Mouse (Mus musculus): ENCODE data around the gene Hoxd12. TPM values are rescaled to one million over a fixed set of nuclear protein-coding genes. Genes with fewer than 3 reads are reported as not detected.

The Hoxd12 gene
- polyA plus RNA-seq, 1 experiment from 2014 or later, result not detected

GRCm38 (mm10) chr2:74726551-74726950 lies 51.7 kb downstream of the Hoxd12 start, which contains the start of gene Gm28230:
Gene Gm28230, plus strand, starts transcription at chr2:74726728.
- ATAC-seq (replicated peaks), result no peak
- no peak within 1 kb of the TSS for H3K4me3 ChIP-seq
- WGBS, result 3% methylated on average over 5 of the region's 5 CpGs

GRCm38 (mm10) chr2:74726973-74727639 lies 52.3 kb downstream of the Hoxd12 start:
- H3K27ac ChIP-seq, result no peak overlapping the region
- under 1% methylated on average over 43 of the region's 43 CpGs for WGBS
- no peak overlapping the region for H3K4me3 ChIP-seq
- H3K36me3 ChIP-seq (replicated peaks), result no peaks in the 10 kb centered on the region
- H3K4me2 ChIP-seq, result peak overlapping the region; percentile 6; the same call in 1 of the 2 replicates
- peaks cover 96% of the 10 kb centered on the region for H3K27me3 ChIP-seq (replicated peaks)
- H3K9ac ChIP-seq, result no peak overlapping the region
- H3K9me3 ChIP-seq, result no peaks in the 10 kb centered on the region
- 0 out of 2 replicates have a peak, but pooled peaks cover 3% of the 10 kb centered on the region for H3K4me1 ChIP-seq
- ATAC-seq (replicated peaks), result no peak

More at GRCm38 (mm10) chr2:74726551-74726950, 51.7 kb downstream of the Hoxd12 start, which contains the start of gene Gm28230:
- Histone ChIP-seq H3K9ac (no peak within 1 kb of the TSS), H3K9me3 (no peaks in the 10 kb centered on the region), H3K27me3 (replicated peaks) (peaks cover 96% of the 10 kb centered on the region), H3K4me2 (peak within 1 kb of the TSS; percentile 6; the same call in 1 of the 2 replicates), H3K4me1 (0 out of 2 replicates have a peak, but pooled peaks cover 3% of the 10 kb centered on the region), H3K36me3 (replicated peaks) (no peaks in the 10 kb centered on the region), H3K27ac (no peak within 1 kb of the TSS)

MicroRNAs encoded within 50 kb of the gene (microRNA counts, 519-probe panel; counts per million panel counts)
- microRNA mmu-miR-10b, result 1,122 counts per million, percentile 2 among the panel's probes with 10 or more counts

Small RNA genes within 50 kb of the gene (microRNA-seq; reads per million reads assigned to microRNA genes)
- gene Gm44463 (not detected), gene Mir10b (563 reads per million, percentile 74 among the genes with 10 or more reads in this experiment)

Other genes with a start within 250 kb of the Hoxd12 start
- 43.4 and 49.4 TPM in 2 replicates for gene Lnpk, start 95.6 kb upstream of the Hoxd12 start, polyA plus RNA-seq (2015; fragmentation: Nextera tagmentation; extraction: Ambion mirVana)
- gene Evx2, start 15.5 kb upstream of the Hoxd12 start, polyA plus RNA-seq (2015; fragmentation: Nextera tagmentation; extraction: Ambion mirVana), result 0.31 and 0.52 TPM in 2 replicates
- 0.06 TPM in 1 of 2 replicates, not detected in the other for gene Hoxd13, start 6.7 kb upstream of the Hoxd12 start, polyA plus RNA-seq (2015; fragmentation: Nextera tagmentation; extraction: Ambion mirVana)
- not detected in 2 replicates for gene Hoxd11, start 4.5 kb downstream of the Hoxd12 start, polyA plus RNA-seq (2015; fragmentation: Nextera tagmentation; extraction: Ambion mirVana)
- not detected in 2 replicates for gene Hoxd10, start 16.9 kb downstream of the Hoxd12 start, polyA plus RNA-seq (2015; fragmentation: Nextera tagmentation; extraction: Ambion mirVana)
- not detected in 2 replicates for gene Hoxd9, start 22.7 kb downstream of the Hoxd12 start, polyA plus RNA-seq (2015; fragmentation: Nextera tagmentation; extraction: Ambion mirVana)
- 0.08 and 0.10 TPM in 2 replicates for gene Hoxd8, start 29.6 kb downstream of the Hoxd12 start, polyA plus RNA-seq (2015; fragmentation: Nextera tagmentation; extraction: Ambion mirVana)
- 0.09 and 0.21 TPM in 2 replicates for gene Hoxd3, start 36.9 kb downstream of the Hoxd12 start, polyA plus RNA-seq (2015; fragmentation: Nextera tagmentation; extraction: Ambion mirVana)
- not detected in 2 replicates for gene Hoxd4, start 36.9 kb downstream of the Hoxd12 start, polyA plus RNA-seq (2015; fragmentation: Nextera tagmentation; extraction: Ambion mirVana)
- not detected in 2 replicates for gene Gm28230, start 51.7 kb downstream of the Hoxd12 start, polyA plus RNA-seq (2015; fragmentation: Nextera tagmentation; extraction: Ambion mirVana)
- not detected in 2 replicates for gene Hoxd1, start 88.0 kb downstream of the Hoxd12 start, polyA plus RNA-seq (2015; fragmentation: Nextera tagmentation; extraction: Ambion mirVana)
- gene Mtx2, start 150.8 kb downstream of the Hoxd12 start, polyA plus RNA-seq (2015; fragmentation: Nextera tagmentation; extraction: Ambion mirVana), result 139 and 154 TPM in 2 replicates